Mouse (Mus musculus): Measurements from ENCODE around the gene Xylt1. TPM values are rescaled to one million over a fixed set of nuclear protein-coding genes. Genes with fewer than 3 reads are reported as not detected.
A peak's percentile ranks its signal among the peaks of the same experiment; 100 is the strongest.

Gene Xylt1
- total RNA-seq, 2 experiments from 2014 or later: 47.1 to 51.7 TPM

GRCm38 (mm10) chr7:117433641-117434040 is 52.9 kb downstream of the Xylt1 start:
- peak in 1 of 2 experiments; percentile 44 for DNase-seq (ENCODE audit: low spot score in 2 of 2)

- DNase-seq (ENCODE audit: low spot score in 2 of 2): no peak
These were observed 54.3 kb downstream of the Xylt1 start for GRCm38 (mm10) chr7:117435091-117435490.

GRCm38 (mm10) chr7:117435730-117436441 is 55.1 kb downstream of the Xylt1 start:
- peak; percentile 68 to 80 for DNase-seq (ENCODE audit: low spot score in 2 of 2)

DNA sequence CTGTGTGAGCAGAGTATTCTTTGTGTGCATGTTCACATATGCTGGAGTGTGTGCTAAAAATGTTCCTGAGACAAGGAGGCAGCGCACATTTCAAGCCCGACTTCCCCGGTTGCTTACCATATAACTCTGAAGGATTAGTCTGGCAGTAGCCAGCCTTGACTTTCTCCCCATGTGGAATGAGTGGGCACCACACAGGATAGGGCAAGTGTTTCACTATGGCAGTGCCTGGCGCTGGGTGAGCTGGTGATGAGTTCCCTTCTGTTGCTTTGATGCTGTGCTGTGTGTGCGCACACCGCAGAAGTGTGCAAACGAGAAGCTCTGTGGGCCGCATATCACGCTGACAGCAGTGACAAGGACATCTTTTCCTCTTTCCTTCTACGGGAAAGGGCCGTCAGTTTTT is 56.1 kb downstream of the Xylt1 start:
- DNase-seq (ENCODE audit: low spot score in 2 of 2): peak; percentile 27 to 39

- DNase-seq (ENCODE audit: low spot score in 2 of 2): peak; percentile 28 to 70
These were observed 60.2 kb downstream of the Xylt1 start for GRCm38 (mm10) chr7:117440994-117441393.

- DNase-seq (ENCODE audit: low spot score in 2 of 2): no peak
These were observed 61.9 kb downstream of the Xylt1 start for GRCm38 (mm10) chr7:117442639-117443038.

DNA sequence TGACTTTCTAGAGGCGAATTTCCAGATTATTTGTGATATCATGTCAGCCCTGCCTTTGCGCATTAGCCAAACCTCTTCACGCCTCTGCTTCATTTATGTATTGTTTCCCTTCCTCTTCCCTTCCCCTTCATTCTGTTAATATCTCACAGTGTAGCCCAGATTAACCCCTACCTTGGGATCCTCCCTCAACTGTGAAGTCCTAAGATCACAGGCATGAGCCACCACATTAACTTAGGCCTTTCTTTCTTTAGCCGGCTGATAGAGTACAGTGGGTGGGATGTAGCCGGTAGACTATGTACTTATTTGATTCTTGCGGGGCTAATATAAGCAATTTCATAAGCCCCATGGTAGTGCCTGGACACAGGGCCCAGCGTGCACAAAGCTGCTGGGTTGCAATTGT is 62.4 kb downstream of the Xylt1 start:
- DNase-seq (ENCODE audit: low spot score in 2 of 2): no peak

- DNase-seq (ENCODE audit: low spot score in 2 of 2): no peak
These were observed 64.7 kb downstream of the Xylt1 start for GRCm38 (mm10) chr7:117445471-117445870.

- no peak for DNase-seq (ENCODE audit: low spot score in 2 of 2)
These were observed 68.8 kb downstream of the Xylt1 start for GRCm38 (mm10) chr7:117449605-117450004.

- DNase-seq (ENCODE audit: low spot score in 2 of 2): no peak
These were observed 70.4 kb downstream of the Xylt1 start for GRCm38 (mm10) chr7:117451212-117451611.

GRCm38 (mm10) chr7:117452269-117452668 is 71.5 kb downstream of the Xylt1 start:
- peak in 1 of 2 experiments; percentile 18 for DNase-seq (ENCODE audit: low spot score in 2 of 2)

GRCm38 (mm10) chr7:117454789-117455548 is 74.2 kb downstream of the Xylt1 start:
- no peak for DNase-seq (ENCODE audit: low spot score in 2 of 2)

GRCm38 (mm10) chr7:117462196-117462935 is 81.6 kb downstream of the Xylt1 start:
- peak; percentile 49 to 72 for DNase-seq (ENCODE audit: low spot score in 2 of 2)

GRCm38 (mm10) chr7:117464956-117465355 is 84.2 kb downstream of the Xylt1 start:
- no peak for DNase-seq (ENCODE audit: low spot score in 2 of 2)

GRCm38 (mm10) chr7:117466006-117466780 is 85.4 kb downstream of the Xylt1 start:
- no peak for DNase-seq (ENCODE audit: low spot score in 2 of 2)

DNA sequence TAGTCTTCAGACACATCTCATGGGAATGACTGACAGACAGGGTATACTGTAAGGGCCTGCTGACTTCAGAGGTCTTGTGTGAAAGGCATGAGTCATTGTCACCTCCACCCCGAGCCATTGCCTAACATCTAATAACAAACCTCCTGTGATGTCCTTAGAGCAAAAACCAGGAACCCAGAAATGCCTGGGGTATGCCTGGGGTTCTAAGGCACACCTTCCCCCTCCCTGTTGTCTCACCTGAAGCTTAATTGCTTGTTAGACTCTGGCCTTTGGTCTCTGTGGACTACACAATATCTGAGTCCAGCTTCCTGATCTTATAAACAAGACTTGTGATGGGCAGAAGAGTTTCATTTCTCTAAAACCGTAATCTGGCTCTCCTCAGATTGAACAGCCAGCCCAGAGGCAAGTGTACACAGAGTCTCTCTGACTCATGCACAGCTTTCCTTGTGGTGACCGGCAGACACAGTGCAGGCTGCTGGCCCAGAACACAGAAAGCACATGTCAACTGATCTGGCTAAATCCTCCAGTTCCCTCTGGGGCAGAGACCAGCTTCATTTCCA is 89.5 kb downstream of the Xylt1 start:
- no peak for DNase-seq (ENCODE audit: low spot score in 2 of 2)

DNA sequence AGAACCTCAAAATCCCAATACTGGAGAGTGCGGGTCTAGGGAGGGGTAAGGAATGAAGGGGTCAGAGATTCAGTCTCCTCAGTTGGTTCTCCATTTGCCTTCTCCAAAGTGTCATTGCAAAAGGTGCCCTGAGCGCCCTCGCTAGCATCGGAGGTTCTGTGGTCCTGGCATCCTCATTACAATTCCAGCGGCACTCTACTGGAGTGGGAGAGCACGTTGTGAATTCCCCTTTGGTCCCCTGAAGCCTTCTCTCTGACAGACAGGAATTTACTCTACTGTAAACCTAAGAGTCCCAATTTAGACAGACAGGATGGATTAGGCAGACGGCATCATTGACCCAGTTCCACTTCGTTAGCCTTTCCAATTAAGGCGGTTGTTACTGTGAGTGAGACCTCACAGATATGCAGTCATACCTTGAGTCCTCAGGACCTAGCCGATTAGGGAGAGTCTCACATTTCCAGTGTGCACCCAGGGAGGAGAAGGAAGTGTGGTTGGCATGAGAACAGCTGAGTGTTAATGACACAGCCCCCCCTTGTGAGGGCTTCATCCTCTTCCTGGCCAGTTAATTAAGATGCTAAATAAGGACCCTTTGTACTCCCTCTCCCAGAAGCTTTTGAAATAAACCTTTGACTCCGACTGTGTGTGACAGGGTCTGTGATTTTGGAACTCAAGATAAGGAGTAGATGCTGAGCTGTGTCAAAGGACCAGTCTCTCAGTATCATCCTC is 91.4 kb downstream of the Xylt1 start:
- peak; percentile 37 to 60 for DNase-seq (ENCODE audit: low spot score in 2 of 2)

DNA sequence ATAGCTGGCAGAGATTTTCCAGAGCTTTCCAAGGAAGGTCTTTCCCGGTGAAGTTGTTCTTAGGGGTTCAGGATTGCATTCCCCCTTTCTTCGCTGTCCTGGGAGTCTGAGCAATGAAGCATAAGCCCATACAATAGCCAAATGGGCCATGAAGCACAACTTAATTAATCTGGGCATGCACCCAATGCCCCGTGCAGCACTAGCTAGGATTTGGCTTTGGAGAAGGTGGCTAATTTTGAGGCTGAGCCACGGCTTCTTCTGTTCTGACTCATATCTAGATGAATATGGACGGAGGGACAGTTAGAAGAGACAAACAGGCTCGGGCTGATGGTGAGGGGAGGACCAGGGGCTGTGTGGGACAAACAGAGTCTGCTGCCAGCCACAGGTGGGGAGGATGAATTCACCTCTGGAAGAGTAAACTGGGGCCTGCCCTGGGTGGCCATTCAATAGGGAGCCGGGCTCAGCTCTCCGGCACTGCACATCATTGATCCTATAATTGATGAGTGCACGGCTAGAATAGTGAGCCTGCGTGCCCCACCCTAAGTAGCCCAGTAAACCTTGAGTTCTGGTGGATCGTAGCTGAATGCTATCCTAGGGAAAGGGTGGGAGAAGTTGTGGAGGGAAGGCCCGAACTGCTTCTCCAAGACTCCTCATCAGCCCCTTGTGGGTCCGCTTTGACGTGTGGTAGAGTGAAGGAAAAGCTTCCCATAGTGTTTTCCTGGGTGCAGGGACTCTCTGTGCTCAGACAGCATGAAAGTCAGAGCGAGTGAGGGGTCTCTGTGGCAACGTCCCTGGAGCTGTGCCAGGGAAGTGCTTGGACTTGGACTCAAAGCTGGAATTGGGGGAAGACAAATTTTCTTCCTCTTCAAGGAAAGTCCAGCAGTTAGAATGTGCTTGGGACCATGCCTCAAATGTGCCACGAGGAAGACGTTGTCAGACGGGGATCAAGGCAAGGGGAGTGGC is 92.3 kb downstream of the Xylt1 start:
- DNase-seq (ENCODE audit: low spot score in 2 of 2): peak in 1 of 2 experiments; percentile 80

- DNase-seq (ENCODE audit: low spot score in 2 of 2): no peak
These were observed 93.5 kb downstream of the Xylt1 start for GRCm38 (mm10) chr7:117474302-117474701.
